Mouse (Mus musculus) neural tube, embryonic 14.5 days (tissue): ENCODE results near the gene Lrba. TPM values are rescaled to one million over a fixed set of nuclear protein-coding genes. Genes with fewer than 3 reads are reported as not detected.

Source experiments
- ATAC-seq: fragments of 200-750 bp; cut with Nextera tagmentation; 2 replicates; pipeline ENCODE4 v1.8.0; 2017; ENCODE audit warnings: low read depth, mild to moderate bottlenecking, moderate TSS enrichment, moderate library complexity
- H3K27ac ChIP-seq: fragments of 300-500 bp; sonication (generic); 2 replicates; pipeline ENCODE4 v1.5.1; 2014; ENCODE audit warnings: low read depth, mild to moderate bottlenecking, control low read depth, low read length, moderate library complexity, mixed read lengths
- H3K27me3 ChIP-seq: fragments of 300-500 bp; sonication (generic); 2 replicates; pipeline ENCODE4 v1.6.1; 2014; ENCODE audit warnings: low read length; ENCODE audit not compliant: control insufficient read depth, insufficient read depth
- H3K36me3 ChIP-seq: fragments of 300-500 bp; sonication (generic); 2 replicates; pipeline ENCODE4 v1.6.1; 2014; ENCODE audit warnings: low read length, mixed read lengths; ENCODE audit not compliant: control insufficient read depth, insufficient read depth
- H3K4me1 ChIP-seq: fragments of 300-500 bp; sonication (generic); 2 replicates; pipeline ENCODE4 v1.6.1; 2014; ENCODE audit warnings: low read length; ENCODE audit not compliant: control insufficient read depth, insufficient read depth
- H3K4me2 ChIP-seq: fragments of 300-500 bp; sonication (generic); 2 replicates; pipeline ENCODE4 v1.6.1; 2014; ENCODE audit warnings: mild to moderate bottlenecking, low read depth, low read length, control low read depth
- H3K4me3 ChIP-seq: fragments of 300-500 bp; sonication (generic); 2 replicates; pipeline ENCODE4 v1.5.1; 2014; ENCODE audit warnings: low read depth, low read length, control low read depth, mixed read lengths
- H3K9ac ChIP-seq: fragments of 300-500 bp; sonication (generic); replicated peaks from 2 replicates; pipeline ENCODE4 v1.6.1; 2014; ENCODE audit warnings: low read depth, mild to moderate bottlenecking, control low read depth, low read length, mixed read lengths
- H3K9me3 ChIP-seq: fragments of 300-500 bp; sonication (generic); 2 replicates; pipeline ENCODE4 v1.6.1; 2016; ENCODE audit warnings: low read length; ENCODE audit not compliant: control insufficient read depth
- WGBS: fragments of 180-500 bp; shearing (Covaris S2); extraction: QIAGEN DNeasy Blood & Tissue Kit; methylation state at CpG from one replicate; pipeline ENCODE4 v1.1.7; 2014; 5-methylcytosine and 5-hydroxymethylcytosine counted together
- polyA plus RNA-seq: library from polyadenylated mRNA; unstranded; fragments of >200 nt; fragmentation: Nextera tagmentation; extraction: Ambion mirVana; gene quantifications from 2 replicates; pipeline ENCODE4 v1.2.1, GENCODE M21; 2014

Lrba gene
- polyA plus RNA-seq, 1 experiment from 2014 or later = 13.6 TPM

DNA sequence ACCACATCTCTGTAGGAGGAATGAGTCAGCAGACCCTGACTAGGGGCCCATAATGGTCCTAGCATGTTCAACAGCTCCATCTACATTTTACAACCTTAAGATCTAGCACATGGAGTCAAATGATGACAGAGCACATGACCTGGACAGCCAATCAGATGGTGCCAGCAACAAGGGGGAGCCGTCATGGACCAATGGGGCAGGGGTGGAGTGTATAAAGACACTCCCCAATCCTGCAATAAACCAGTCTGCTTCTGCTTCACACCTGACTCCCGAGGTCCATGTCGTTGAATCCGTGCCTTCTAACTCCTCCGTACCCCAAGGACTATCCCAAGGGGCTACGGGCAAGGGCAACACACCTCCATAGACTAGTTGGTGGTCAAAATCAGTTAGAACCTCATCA is 594.9 kb downstream of the Lrba start:
- Histone ChIP-seq H3K4me1 (0 out of 2 replicates have a peak, but pooled peaks cover 3% of the 10 kb centered on the region), H3K9ac (no peak overlapping the region), H3K27me3 (no peaks in the 10 kb centered on the region), H3K4me3 (no peak overlapping the region), H3K9me3 (no peaks in the 10 kb centered on the region), H3K36me3 (peaks cover 11% of the 10 kb centered on the region; the same call in 1 of the 2 replicates), H3K4me2 (no peak overlapping the region), H3K27ac (no peak overlapping the region)
- 97% methylated on average over 6 of the region's 6 CpGs for WGBS
- ATAC-seq = no peak; the same call in 1 of the 2 replicates

DNA sequence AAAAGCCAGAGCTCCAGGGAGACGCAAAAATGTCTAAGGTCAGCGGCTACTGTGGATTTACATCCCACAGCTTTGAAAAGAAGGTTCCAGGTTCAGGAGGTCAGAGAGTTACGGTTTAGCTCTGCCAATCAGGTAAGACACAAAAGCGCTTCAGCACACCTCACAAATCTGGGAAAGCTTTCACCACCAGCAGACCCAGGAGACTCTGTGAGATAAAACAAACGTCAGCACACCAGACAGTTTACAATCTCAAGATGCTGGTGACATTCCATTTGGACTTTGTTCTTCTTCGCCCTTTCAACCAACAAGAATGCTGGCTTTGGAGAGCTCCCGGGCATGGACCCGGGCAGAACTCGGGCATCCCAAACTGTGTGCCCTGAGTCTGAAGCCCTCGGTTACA is 595.9 kb downstream of the Lrba start:
- Histone ChIP-seq H3K9me3 (no peaks in the 10 kb centered on the region), H3K27ac (no peak overlapping the region), H3K4me3 (no peak overlapping the region), H3K36me3 (0 out of 2 replicates have a peak, but pooled peaks cover 5% of the 10 kb centered on the region), H3K4me2 (no peak overlapping the region), H3K4me1 (0 out of 2 replicates have a peak, but pooled peaks cover 3% of the 10 kb centered on the region), H3K9ac (no peak overlapping the region), H3K27me3 (no peaks in the 10 kb centered on the region)
- WGBS = 54% methylated on average over 10 of the region's 10 CpGs
- no peak for ATAC-seq

DNA sequence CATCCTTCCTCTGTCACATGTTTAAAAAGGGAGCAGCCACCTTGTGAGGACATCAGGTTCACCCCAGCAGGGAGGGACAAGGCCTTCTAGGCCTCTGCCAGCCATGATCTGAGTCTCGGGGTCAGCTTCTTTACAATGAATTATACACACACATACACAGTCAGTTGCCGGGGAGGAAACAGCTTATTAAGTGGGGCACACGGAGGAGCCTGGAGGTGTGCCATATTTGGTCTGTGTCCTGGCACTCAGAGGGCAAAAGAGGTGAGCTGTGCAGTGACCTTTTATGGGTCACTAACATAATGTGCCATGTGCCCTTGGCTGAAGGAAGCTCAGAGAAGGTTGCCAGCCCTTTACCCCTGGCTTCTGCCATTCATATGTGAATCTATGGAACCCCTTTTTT is 596.9 kb downstream of the Lrba start:
- Histone ChIP-seq H3K4me1 (0 out of 2 replicates have a peak, but pooled peaks cover 3% of the 10 kb centered on the region), H3K9ac (no peak overlapping the region), H3K27ac (no peak overlapping the region), H3K36me3 (no peaks in the 10 kb centered on the region), H3K4me2 (no peak overlapping the region), H3K27me3 (no peaks in the 10 kb centered on the region), H3K4me3 (no peak overlapping the region), H3K9me3 (no peaks in the 10 kb centered on the region)
- ATAC-seq = no peak
- WGBS = 51% methylated on average over 3 of the region's 3 CpGs

- no peak overlapping the region for H3K9ac ChIP-seq
- no peak overlapping the region for H3K27ac ChIP-seq
- WGBS = 93% methylated on average over 3 of the region's 3 CpGs
- peaks cover 6% of the 10 kb centered on the region for H3K4me1 ChIP-seq
- H3K27me3 ChIP-seq = no peaks in the 10 kb centered on the region
- no peak for ATAC-seq
- H3K4me2 ChIP-seq = no peak overlapping the region
- H3K36me3 ChIP-seq = no peaks in the 10 kb centered on the region
- no peak overlapping the region for H3K4me3 ChIP-seq
- no peaks in the 10 kb centered on the region for H3K9me3 ChIP-seq
Measured at GRCm38 (mm10) chr3:86827506-86827905, 603.0 kb downstream of the Lrba start.

GRCm38 (mm10) chr3:86832115-86832514 is 607.6 kb downstream of the Lrba start:
- Histone ChIP-seq H3K27me3 (no peaks in the 10 kb centered on the region), H3K9me3 (no peaks in the 10 kb centered on the region), H3K4me1 (peaks cover 15% of the 10 kb centered on the region), H3K36me3 (no peaks in the 10 kb centered on the region), H3K9ac (no peak overlapping the region), H3K27ac (peak overlapping the region; percentile 22; the same call in 1 of the 2 replicates), H3K4me2 (no peak overlapping the region), H3K4me3 (no peak overlapping the region)
- peak; percentile 30; the same call in 1 of the 2 replicates for ATAC-seq
- 29% methylated on average over 8 of the region's 8 CpGs for WGBS

Other genes with a start within 250 kb of the Lrba start
- not detected in 2 replicates for gene Prss48, start 222.2 kb upstream of the Lrba start, polyA plus RNA-seq
- 560 and 650 TPM in 2 replicates for gene Rps3a1, start 82.0 kb upstream of the Lrba start, polyA plus RNA-seq